Mouse (Mus musculus) stomach, embryonic 16.5 days (tissue): ENCODE data around the gene Kcnj4. TPM values are rescaled to one million over a fixed set of nuclear protein-coding genes. Genes with fewer than 3 reads are reported as not detected.

Experiments used
- ATAC-seq: fragments of 200-750 bp; cut with Nextera tagmentation; 2 replicates; pipeline ENCODE4 v1.8.0; 2017; ENCODE audit warnings: moderate number of reproducible peaks, moderate TSS enrichment; ENCODE audit not compliant: insufficient read depth, low FRiP score
- H3K27ac ChIP-seq: fragments of 300-500 bp; sonication (generic); 2 replicates; pipeline ENCODE4 v1.5.1; 2014; ENCODE audit warnings: low read length
- H3K27me3 ChIP-seq: fragments of 300-500 bp; sonication (generic); 2 replicates; pipeline ENCODE4 v1.6.1; 2014; ENCODE audit warnings: low read length, control low read depth, mixed read lengths; ENCODE audit not compliant: control insufficient read depth, insufficient read depth
- H3K36me3 ChIP-seq: fragments of 300-500 bp; sonication (generic); 2 replicates; pipeline ENCODE4 v1.6.1; 2014; ENCODE audit warnings: low read length; ENCODE audit not compliant: control insufficient read depth, insufficient read depth
- H3K4me1 ChIP-seq: fragments of 300-500 bp; sonication (generic); 2 replicates; pipeline ENCODE4 v1.6.1; 2014; ENCODE audit warnings: low read length, control low read depth, mixed read lengths; ENCODE audit not compliant: control insufficient read depth, insufficient read depth
- H3K4me2 ChIP-seq: fragments of 300-500 bp; sonication (generic); 2 replicates; pipeline ENCODE4 v1.6.1; 2014; ENCODE audit warnings: low read depth, low read length, mixed read lengths
- H3K4me3 ChIP-seq: fragments of 300-500 bp; sonication (generic); replicated peaks from 2 replicates; pipeline ENCODE4 v1.5.1; 2014; ENCODE audit warnings: mild to moderate bottlenecking, low read length
- H3K9ac ChIP-seq: fragments of 300-500 bp; sonication (generic); 2 replicates; pipeline ENCODE4 v1.6.1; 2014; ENCODE audit warnings: low read length
- H3K9me3 ChIP-seq: fragments of 300-500 bp; sonication (generic); replicated peaks from 2 replicates; pipeline ENCODE4 v1.6.1; 2016; ENCODE audit warnings: low read length, control low read depth; ENCODE audit not compliant: control insufficient read depth
- WGBS: fragments of 180-500 bp; shearing (Covaris S2); extraction: QIAGEN DNeasy Blood & Tissue Kit; methylation state at CpG from one replicate; pipeline ENCODE4 v1.1.7; 2014; 5-methylcytosine and 5-hydroxymethylcytosine counted together
- polyA plus RNA-seq: library from polyadenylated mRNA; unstranded; fragments of >200 nt; fragmentation: Nextera tagmentation; extraction: Ambion mirVana; gene quantifications from 2 replicates; pipeline ENCODE4 v1.2.1, GENCODE M21; 2015

The Kcnj4 gene
- polyA plus RNA-seq, 1 experiment from 2014 or later, result not detected

- Histone ChIP-seq H3K4me3 (peak overlapping the region; percentile 62), H3K4me1 (0 out of 2 replicates have a peak, but pooled peaks cover 2% of the 10 kb centered on the region), H3K36me3 (no peaks in the 10 kb centered on the region), H3K27ac (no peak overlapping the region), H3K27me3 (peaks cover 53% of the 10 kb centered on the region), H3K4me2 (peak overlapping the region; percentile 100), H3K9ac (peak overlapping the region; percentile 70), H3K9me3 (no peaks in the 10 kb centered on the region)
- 1% methylated on average over 67 of the region's 71 CpGs for WGBS
- peak; percentile 67; the same call in 1 of the 2 replicates for ATAC-seq
These were observed 709 bp upstream of the Kcnj4 start for GRCm38 (mm10) chr15:79505616-79506283.

- Histone ChIP-seq H3K9me3 (no peaks in the 10 kb centered on the region), H3K27me3 (peaks cover 48% of the 10 kb centered on the region), H3K4me1 (0 out of 2 replicates have a peak, but pooled peaks cover 2% of the 10 kb centered on the region), H3K27ac (no peak overlapping the region), H3K36me3 (no peaks in the 10 kb centered on the region), H3K4me2 (no peak overlapping the region), H3K9ac (no peak overlapping the region), H3K4me3 (no peak overlapping the region)
- 70% methylated on average over 5 of the region's 5 CpGs for WGBS
- no peak for ATAC-seq
These were observed 1.6 kb downstream of the Kcnj4 start for GRCm38 (mm10) chr15:79503438-79503837.

- no peak overlapping the region for H3K27ac ChIP-seq
- H3K4me3 ChIP-seq, result no peak overlapping the region
- H3K9me3 ChIP-seq, result no peaks in the 10 kb centered on the region
- no peak overlapping the region for H3K4me2 ChIP-seq
- H3K9ac ChIP-seq, result no peak overlapping the region
- H3K4me1 ChIP-seq, result 0 out of 2 replicates have a peak, but pooled peaks cover 2% of the 10 kb centered on the region
- ATAC-seq, result no peak
- H3K36me3 ChIP-seq, result no peaks in the 10 kb centered on the region
- peaks cover 48% of the 10 kb centered on the region for H3K27me3 ChIP-seq
- WGBS, result 16% methylated on average over 18 of the region's 18 CpGs
These were observed 2.1 kb downstream of the Kcnj4 start for GRCm38 (mm10) chr15:79502891-79503341.

- WGBS, result 68% methylated on average over 17 of the region's 17 CpGs
These were observed 4.9 kb downstream of the Kcnj4 start for GRCm38 (mm10) chr15:79500110-79500509.

GRCm38 (mm10) chr15:79493527-79493926 lies 11.5 kb downstream of the Kcnj4 start:
- WGBS, result 40% methylated on average over 18 of the region's 18 CpGs
- Histone ChIP-seq H3K4me2 (0 out of 2 replicates have a peak overlapping the region, but pooled peaks have one; percentile 11), H3K27me3 (peaks cover 4% of the 10 kb centered on the region), H3K4me3 (no peak overlapping the region), H3K27ac (no peak overlapping the region), H3K9ac (no peak overlapping the region), H3K4me1 (no peaks in the 10 kb centered on the region), H3K9me3 (no peaks in the 10 kb centered on the region), H3K36me3 (no peaks in the 10 kb centered on the region)
- no peak for ATAC-seq

More at GRCm38 (mm10) chr15:79500110-79500509, 4.9 kb downstream of the Kcnj4 start:
- Histone ChIP-seq H3K4me2 (no peak overlapping the region), H3K9me3 (no peaks in the 10 kb centered on the region), H3K4me1 (no peaks in the 10 kb centered on the region), H3K9ac (no peak overlapping the region), H3K36me3 (no peaks in the 10 kb centered on the region), H3K4me3 (no peak overlapping the region), H3K27ac (no peak overlapping the region), H3K27me3 (peaks cover 30% of the 10 kb centered on the region)
- ATAC-seq, result no peak

GRCm38 (mm10) chr15:79489463-79489862 lies 15.6 kb downstream of the Kcnj4 start:
- no peak overlapping the region for H3K27ac ChIP-seq
- no peak for ATAC-seq
- H3K36me3 ChIP-seq, result no peaks in the 10 kb centered on the region
- H3K4me3 ChIP-seq, result no peak overlapping the region
- no peaks in the 10 kb centered on the region for H3K9me3 ChIP-seq
- H3K9ac ChIP-seq, result no peak overlapping the region
- 55% methylated on average over 11 of the region's 11 CpGs for WGBS
- no peak overlapping the region for H3K4me2 ChIP-seq
- peaks cover 2% of the 10 kb centered on the region for H3K27me3 ChIP-seq
- no peaks in the 10 kb centered on the region for H3K4me1 ChIP-seq

GRCm38 (mm10) chr15:79481181-79481688 lies 23.8 kb downstream of the Kcnj4 start:
- H3K27ac ChIP-seq, result no peak overlapping the region
- 10% methylated on average over 15 of the region's 15 CpGs for WGBS
- no peak overlapping the region for H3K4me3 ChIP-seq
- H3K9me3 ChIP-seq, result no peaks in the 10 kb centered on the region
- 0 out of 2 replicates have a peak, but pooled peaks cover 3% of the 10 kb centered on the region for H3K4me1 ChIP-seq
- H3K4me2 ChIP-seq, result no peak overlapping the region
- H3K36me3 ChIP-seq, result no peaks in the 10 kb centered on the region
- peaks cover 3% of the 10 kb centered on the region; the same call in 1 of the 2 replicates for H3K27me3 ChIP-seq
- H3K9ac ChIP-seq, result no peak overlapping the region
- ATAC-seq, result peak; percentile 41; the same call in 1 of the 2 replicates

GRCm38 (mm10) chr15:79477227-79477626 lies 27.8 kb downstream of the Kcnj4 start:
- Histone ChIP-seq H3K27me3 (peaks cover 3% of the 10 kb centered on the region; the same call in 1 of the 2 replicates), H3K4me1 (0 out of 2 replicates have a peak, but pooled peaks cover 3% of the 10 kb centered on the region), H3K9ac (no peak overlapping the region), H3K27ac (no peak overlapping the region), H3K9me3 (0 out of 2 replicates have a peak, but pooled peaks cover 5% of the 10 kb centered on the region), H3K4me3 (no peak overlapping the region), H3K4me2 (no peak overlapping the region), H3K36me3 (no peaks in the 10 kb centered on the region)
- ATAC-seq, result no peak
- WGBS, result 49% methylated on average over 6 of the region's 6 CpGs

GRCm38 (mm10) chr15:79473638-79474355 lies 31.2 kb downstream of the Kcnj4 start:
- H3K36me3 ChIP-seq, result no peaks in the 10 kb centered on the region

More at GRCm38 (mm10) chr15:79473638-79474355, 31.2 kb downstream of the Kcnj4 start:
- Histone ChIP-seq H3K4me1 (peaks cover 6% of the 10 kb centered on the region; the same call in 1 of the 2 replicates), H3K4me2 (no peak overlapping the region), H3K9ac (no peak overlapping the region), H3K9me3 (peaks cover 5% of the 10 kb centered on the region; the same call in 1 of the 2 replicates), H3K27me3 (no peaks in the 10 kb centered on the region), H3K27ac (no peak overlapping the region), H3K4me3 (no peak overlapping the region)
- 53% methylated on average over 12 of the region's 12 CpGs for WGBS
- ATAC-seq, result no peak
